Mouse (Mus musculus): ENCODE results near the gene Atp2c2. TPM values are rescaled to one million over a fixed set of nuclear protein-coding genes. Genes with fewer than 3 reads are reported as not detected.

Gene Atp2c2
- total and polyA plus RNA-seq, 2 experiments from 2014 or later = 0.22 TPM; not detected in 1

DNA sequence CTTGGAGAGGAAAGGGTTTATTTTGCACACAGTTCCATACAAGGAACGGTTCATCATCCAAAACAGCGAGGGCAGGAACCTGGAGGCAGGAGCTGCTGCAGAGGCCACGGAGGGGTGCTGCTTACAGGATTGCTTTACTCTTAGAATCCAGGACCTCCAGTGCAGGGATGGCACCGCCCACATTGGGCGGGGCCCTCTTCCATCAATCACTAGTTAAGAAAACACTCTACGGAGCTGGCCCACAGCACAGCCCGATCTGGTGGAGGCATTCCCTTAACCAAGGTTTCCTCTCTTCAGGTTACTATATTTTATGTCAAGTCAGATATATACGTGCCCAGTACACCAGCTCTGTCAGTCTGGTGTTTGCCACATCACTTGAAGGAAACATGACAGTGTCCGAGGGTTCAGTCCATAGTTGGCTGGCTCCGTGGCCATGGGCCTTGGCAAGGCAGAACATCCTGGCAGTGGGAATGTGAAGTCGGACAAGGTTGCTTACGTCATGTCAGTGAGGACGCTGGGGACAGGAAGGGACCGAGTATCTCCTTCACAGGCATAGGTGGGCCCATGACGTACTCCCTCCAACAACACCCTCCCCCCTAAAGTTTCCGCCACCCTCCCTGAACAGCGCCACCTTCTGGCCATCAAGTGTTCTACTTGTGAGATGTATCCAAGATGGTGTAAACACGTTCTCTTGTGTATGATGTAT is 21.5 kb upstream of the Atp2c2 start:
- Histone ChIP-seq H3K4me1 (ENCODE audit: insufficient read depth) (no peaks in the 10 kb centered on the region), H3K36me3 (ENCODE audit: insufficient read depth) (no peaks in the 10 kb centered on the region), H3K4me3 (ENCODE audit: low read depth, low read length) (no peak overlapping the region), H3K9ac (no peak overlapping the region), H3K4me2 (ENCODE audit: low read depth) (no peak overlapping the region), H3K9me3 (ENCODE audit: low read length) (no peaks in the 10 kb centered on the region), H3K27me3 (ENCODE audit: insufficient read depth, low read length) (no peaks in the 10 kb centered on the region), H3K27ac (ENCODE audit: low read depth, low read length) (no peak overlapping the region)
- DNase-seq = peak; percentile 57
- ATAC-seq = peak; percentile 68
- WGBS = 7% methylated on average over 18 of the region's 18 CpGs
- peak; percentile 73 for TF ChIP-seq CTCF (IDR thresholded peaks at IDR 0.05; ENCODE audit: low read depth)

DNA sequence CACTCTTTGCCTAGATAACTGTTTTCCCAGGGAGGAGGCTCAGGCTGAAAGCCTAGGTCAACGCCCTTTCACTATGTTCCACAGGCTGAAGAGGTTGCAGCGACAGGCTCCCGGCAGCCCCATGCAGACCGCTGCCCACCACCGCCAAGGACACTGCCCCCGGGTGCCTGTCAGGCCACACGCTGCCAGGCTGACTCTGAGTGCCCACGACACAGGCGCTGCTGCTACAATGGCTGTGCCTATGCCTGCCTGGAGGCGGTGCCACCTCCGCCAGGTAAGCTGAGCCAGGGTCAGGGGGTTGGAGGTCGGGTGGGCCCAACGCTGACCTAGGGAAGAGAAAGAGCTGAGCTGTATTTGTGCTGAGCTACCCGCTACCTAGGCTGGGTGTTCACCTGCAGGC is 20.6 kb upstream of the Atp2c2 start:
- Histone ChIP-seq H3K4me3 (ENCODE audit: low read depth, low read length) (no peak overlapping the region), H3K4me2 (ENCODE audit: low read depth) (no peak overlapping the region), H3K36me3 (ENCODE audit: insufficient read depth) (no peaks in the 10 kb centered on the region), H3K9me3 (ENCODE audit: low read length) (no peaks in the 10 kb centered on the region), H3K9ac (no peak overlapping the region), H3K27me3 (ENCODE audit: insufficient read depth, low read length) (no peaks in the 10 kb centered on the region), H3K27ac (ENCODE audit: low read depth, low read length) (no peak overlapping the region), H3K4me1 (ENCODE audit: insufficient read depth) (no peaks in the 10 kb centered on the region)
- DNase-seq (no peak), ATAC-seq (no peak)
- 66% methylated on average over 14 of the region's 14 CpGs for WGBS
- TF ChIP-seq CTCF (IDR thresholded peaks at IDR 0.05; ENCODE audit: low read depth) = no peak

DNA sequence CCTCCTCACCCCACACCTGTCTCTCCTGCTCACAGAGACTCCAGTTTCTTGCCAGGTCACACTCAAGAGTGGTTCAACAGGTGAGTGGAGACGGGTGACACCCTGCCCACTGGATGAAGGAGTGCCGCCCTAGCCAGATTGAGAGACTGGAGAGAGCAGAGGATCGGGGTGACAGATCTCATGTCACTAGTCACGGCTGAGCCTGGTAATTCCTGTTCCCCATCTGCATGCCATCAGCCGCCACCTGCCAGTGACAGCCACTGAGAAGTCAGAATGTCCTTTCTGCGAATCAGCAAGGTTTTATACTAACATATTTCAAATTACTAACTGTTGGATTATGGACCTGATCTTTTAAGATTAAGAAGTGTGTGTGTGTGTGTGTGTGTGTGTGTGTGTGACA is 9.2 kb upstream of the Atp2c2 start:
- Histone ChIP-seq H3K4me2 (ENCODE audit: low read depth) (no peak overlapping the region), H3K9ac (no peak overlapping the region), H3K4me1 (ENCODE audit: insufficient read depth) (no peaks in the 10 kb centered on the region), H3K4me3 (ENCODE audit: low read depth, low read length) (no peak overlapping the region), H3K27me3 (ENCODE audit: insufficient read depth, low read length) (no peaks in the 10 kb centered on the region), H3K9me3 (ENCODE audit: low read length) (no peaks in the 10 kb centered on the region), H3K27ac (ENCODE audit: low read depth, low read length) (no peak overlapping the region), H3K36me3 (ENCODE audit: insufficient read depth) (no peaks in the 10 kb centered on the region)
- no peak for ATAC-seq
- no peak for TF ChIP-seq CTCF (IDR thresholded peaks at IDR 0.05; ENCODE audit: low read depth)
- 72% methylated on average over 6 of the region's 6 CpGs for WGBS
- DNase-seq = no peak

DNA sequence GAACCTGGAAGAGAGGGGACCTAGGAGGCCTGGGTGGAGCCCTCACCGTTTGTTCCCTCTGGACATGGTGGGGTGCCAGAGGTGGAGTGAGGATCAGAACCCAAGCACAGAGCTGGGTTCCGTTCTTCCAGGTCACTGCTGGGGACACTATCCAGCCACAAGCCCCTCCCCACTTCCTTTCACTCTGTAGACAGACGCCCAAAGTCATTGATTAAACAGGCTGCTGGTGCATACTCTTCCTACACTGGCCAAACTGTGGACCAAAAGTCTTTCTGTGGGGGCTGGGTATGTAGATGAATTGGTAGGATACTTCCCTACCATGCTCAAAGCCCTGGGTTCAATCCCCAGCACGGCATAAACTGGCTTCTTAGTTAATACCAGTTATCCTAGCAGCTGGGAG is 7.8 kb upstream of the Atp2c2 start:
- WGBS = 86% methylated on average over 4 of the region's 4 CpGs
- no peak for TF ChIP-seq CTCF (IDR thresholded peaks at IDR 0.05; ENCODE audit: low read depth)
- Histone ChIP-seq H3K27ac (ENCODE audit: low read depth, low read length) (no peak overlapping the region), H3K9ac (no peak overlapping the region), H3K4me3 (ENCODE audit: low read depth, low read length) (no peak overlapping the region), H3K36me3 (ENCODE audit: insufficient read depth) (no peaks in the 10 kb centered on the region), H3K27me3 (ENCODE audit: insufficient read depth, low read length) (no peaks in the 10 kb centered on the region), H3K4me1 (ENCODE audit: insufficient read depth) (no peaks in the 10 kb centered on the region), H3K4me2 (ENCODE audit: low read depth) (no peak overlapping the region), H3K9me3 (ENCODE audit: low read length) (no peaks in the 10 kb centered on the region)
- no peak for DNase-seq
- ATAC-seq = no peak

DNA sequence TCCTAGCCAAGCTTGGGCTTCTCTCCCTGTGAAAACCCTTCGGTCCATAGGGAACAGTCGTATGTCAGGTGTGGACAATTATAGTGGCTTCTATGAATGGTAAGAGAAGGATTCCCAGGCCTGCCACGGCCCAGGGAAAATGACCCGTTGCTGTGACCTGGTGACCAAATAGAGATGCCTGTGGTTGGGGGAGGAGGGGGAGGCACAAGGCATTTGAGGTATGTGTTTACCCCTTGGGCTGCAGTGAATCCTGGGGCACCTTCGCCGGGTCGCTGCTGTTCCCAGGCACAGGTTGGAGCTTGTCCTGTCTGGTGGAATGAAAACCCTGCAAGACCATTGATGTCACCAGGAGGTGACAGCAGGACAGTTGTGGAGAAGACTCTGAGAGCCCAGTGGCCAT is 5.1 kb upstream of the Atp2c2 start:
- no peaks in the 10 kb centered on the region for H3K9me3 ChIP-seq (ENCODE audit: low read length)
- no peaks in the 10 kb centered on the region for H3K36me3 ChIP-seq (ENCODE audit: insufficient read depth)
- no peak overlapping the region for H3K9ac ChIP-seq
- H3K4me2 ChIP-seq (ENCODE audit: low read depth) = no peak overlapping the region
- no peak for TF ChIP-seq CTCF (IDR thresholded peaks at IDR 0.05; ENCODE audit: low read depth)
- H3K27me3 ChIP-seq (ENCODE audit: insufficient read depth, low read length) = peaks cover 6% of the 10 kb centered on the region
- H3K4me3 ChIP-seq (ENCODE audit: low read depth, low read length) = no peak overlapping the region
- WGBS = 81% methylated on average over 7 of the region's 7 CpGs
- no peak overlapping the region for H3K27ac ChIP-seq (ENCODE audit: low read depth, low read length)
- no peak for ATAC-seq
- no peak for DNase-seq
- H3K4me1 ChIP-seq (ENCODE audit: insufficient read depth) = no peaks in the 10 kb centered on the region

DNA sequence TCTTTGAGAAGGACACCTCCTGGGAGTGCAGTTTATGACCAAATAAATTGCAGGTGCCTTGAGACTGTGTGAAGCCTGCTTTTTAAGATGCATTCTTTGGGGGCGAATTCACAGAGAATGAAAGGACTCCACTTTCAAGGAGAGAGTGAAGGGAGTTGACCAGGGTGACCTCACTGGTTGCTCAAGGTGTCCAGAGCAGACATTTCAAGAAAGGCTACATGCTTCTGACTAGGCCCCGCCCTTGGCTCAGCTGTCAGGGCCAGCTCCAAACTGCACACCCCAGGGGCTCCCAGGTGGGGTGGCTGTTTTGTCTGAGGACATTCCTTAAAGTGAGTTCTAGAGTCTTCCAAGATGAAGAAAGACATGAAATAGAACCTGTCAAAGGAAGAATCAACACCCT is 2.6 kb upstream of the Atp2c2 start:
- H3K4me3 ChIP-seq (ENCODE audit: low read depth, low read length) = no peak overlapping the region
- H3K9ac ChIP-seq = no peak overlapping the region
- no peak overlapping the region for H3K27ac ChIP-seq (ENCODE audit: low read depth, low read length)
- TF ChIP-seq CTCF (IDR thresholded peaks at IDR 0.05; ENCODE audit: low read depth) = no peak
- ATAC-seq (no peak), DNase-seq (no peak)
- H3K27me3 ChIP-seq (ENCODE audit: insufficient read depth, low read length) = peaks cover 31% of the 10 kb centered on the region
- H3K4me2 ChIP-seq (ENCODE audit: low read depth) = no peak overlapping the region
- H3K9me3 ChIP-seq (ENCODE audit: low read length) = no peaks in the 10 kb centered on the region
- H3K36me3 ChIP-seq (ENCODE audit: insufficient read depth) = no peaks in the 10 kb centered on the region
- 81% methylated on average over 2 of the region's 2 CpGs for WGBS
- no peaks in the 10 kb centered on the region for H3K4me1 ChIP-seq (ENCODE audit: insufficient read depth)

DNA sequence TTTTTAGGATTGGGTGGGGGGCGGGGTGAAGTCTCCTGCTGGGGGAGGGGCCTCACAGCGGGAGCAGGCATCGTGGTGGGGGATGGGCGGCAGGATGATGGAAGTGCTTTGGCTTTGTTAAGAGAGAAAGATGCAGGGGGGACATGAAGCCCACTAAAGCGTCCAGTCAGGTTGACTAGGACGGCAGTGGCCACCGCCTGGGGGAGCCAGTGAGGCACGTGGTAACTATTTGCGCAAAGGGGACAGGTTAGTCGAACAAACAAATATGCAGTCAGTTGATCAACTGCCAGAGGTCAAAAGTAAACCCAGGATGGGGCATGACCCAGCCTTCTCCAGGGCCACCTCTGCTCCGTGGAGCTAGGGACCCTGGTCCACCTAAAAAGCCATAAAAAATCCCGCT is 849 bp upstream of the Atp2c2 start:
- Histone ChIP-seq H3K36me3 (ENCODE audit: insufficient read depth) (no peaks in the 10 kb centered on the region), H3K27ac (ENCODE audit: low read depth, low read length) (no peak overlapping the region), H3K27me3 (ENCODE audit: insufficient read depth, low read length) (peaks cover 31% of the 10 kb centered on the region), H3K9me3 (ENCODE audit: low read length) (no peaks in the 10 kb centered on the region), H3K4me1 (ENCODE audit: insufficient read depth) (no peaks in the 10 kb centered on the region), H3K4me3 (ENCODE audit: low read depth, low read length) (no peak overlapping the region), H3K4me2 (ENCODE audit: low read depth) (no peak overlapping the region), H3K9ac (no peak overlapping the region)
- ATAC-seq = no peak
- peak; percentile 60 for TF ChIP-seq CTCF (IDR thresholded peaks at IDR 0.05; ENCODE audit: low read depth)
- 2% methylated on average over 12 of the region's 12 CpGs for WGBS
- DNase-seq = no peak
